Mouse (Mus musculus): ENCODE data around the gene Mmgt2.

DNA sequence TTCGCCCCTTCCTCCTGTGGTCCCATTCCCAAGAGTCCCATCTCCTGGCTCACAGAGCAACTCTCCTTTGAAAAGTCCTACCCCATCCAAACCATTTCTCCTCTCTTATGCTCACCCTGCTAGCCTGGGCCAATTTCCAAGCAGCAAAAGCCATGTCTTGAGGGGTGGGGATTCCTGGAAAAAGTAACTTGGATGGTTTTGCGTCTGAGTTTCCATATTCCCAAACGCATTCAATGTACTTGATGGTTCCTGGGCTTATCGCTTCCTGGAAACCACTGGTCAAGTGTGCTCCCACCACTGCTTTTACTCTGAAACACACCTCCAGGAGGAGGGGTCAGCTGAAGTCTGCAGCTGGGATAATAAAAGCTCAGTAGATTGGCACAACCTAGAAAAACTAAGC lies 10.1 kb upstream of the Mmgt2 start:
- TF ChIP-seq CTCF (IDR thresholded peaks at IDR 0.05; ENCODE audit: borderline replicate concordance, extremely low read depth, insufficient read depth, insufficient read length) (no peak), POLR2A (IDR thresholded peaks at IDR 0.05; ENCODE audit: borderline replicate concordance, extremely low read depth, insufficient read depth, insufficient read length, poor library complexity, severe bottlenecking) (no peak)

All from brain, embryonic 14.5 days (tissue).